Mouse (Mus musculus) G1E-ER4 (cell line): ENCODE data around the gene Tnni2. TPM values are rescaled to one million over a fixed set of nuclear protein-coding genes. Genes with fewer than 3 reads are reported as not detected.

Experiments
- GATA1 ChIP-seq: IDR thresholded peaks from one replicate; pipeline ENCODE4 v1.8.0; 2012; ENCODE audit warnings: low read length, inconsistent platforms
- polyA plus RNA-seq: library from polyadenylated mRNA; stranded (reverse); fragments of >175 nt; gene quantifications from 2 replicates; pipeline ENCODE4 v1.2.3, GENCODE M21; 2012

The Tnni2 gene
- polyA plus RNA-seq = not detected in 2 replicates

GRCm38 (mm10) chr7:142441585-142441984 is at the start of gene Tnni2:
Gene Tnni2 (plus strand): TSS chr7:142441808.
- no peak for TF ChIP-seq GATA1

DNA sequence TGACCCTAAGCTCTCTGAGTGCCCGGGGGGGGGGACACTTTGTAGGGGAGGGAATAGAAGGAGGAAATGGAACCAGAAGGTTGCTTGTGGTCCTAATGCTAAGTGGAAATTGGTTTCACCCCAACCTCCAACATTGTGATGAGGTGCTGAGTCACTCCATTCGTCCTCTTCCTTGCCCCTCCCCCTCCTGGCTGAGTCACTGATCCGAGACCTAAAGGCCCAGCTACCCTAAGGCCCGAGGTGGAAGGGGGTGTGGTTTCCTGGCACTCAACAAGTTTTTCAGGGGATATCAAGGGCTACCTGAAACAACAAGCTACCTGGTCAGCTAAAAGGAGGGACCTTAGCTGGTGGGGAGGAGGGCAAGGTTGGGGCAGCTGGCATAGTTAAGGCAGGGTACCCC is 48.4 kb upstream of the Tnni2 start:
- TF ChIP-seq GATA1 = no peak

DNA sequence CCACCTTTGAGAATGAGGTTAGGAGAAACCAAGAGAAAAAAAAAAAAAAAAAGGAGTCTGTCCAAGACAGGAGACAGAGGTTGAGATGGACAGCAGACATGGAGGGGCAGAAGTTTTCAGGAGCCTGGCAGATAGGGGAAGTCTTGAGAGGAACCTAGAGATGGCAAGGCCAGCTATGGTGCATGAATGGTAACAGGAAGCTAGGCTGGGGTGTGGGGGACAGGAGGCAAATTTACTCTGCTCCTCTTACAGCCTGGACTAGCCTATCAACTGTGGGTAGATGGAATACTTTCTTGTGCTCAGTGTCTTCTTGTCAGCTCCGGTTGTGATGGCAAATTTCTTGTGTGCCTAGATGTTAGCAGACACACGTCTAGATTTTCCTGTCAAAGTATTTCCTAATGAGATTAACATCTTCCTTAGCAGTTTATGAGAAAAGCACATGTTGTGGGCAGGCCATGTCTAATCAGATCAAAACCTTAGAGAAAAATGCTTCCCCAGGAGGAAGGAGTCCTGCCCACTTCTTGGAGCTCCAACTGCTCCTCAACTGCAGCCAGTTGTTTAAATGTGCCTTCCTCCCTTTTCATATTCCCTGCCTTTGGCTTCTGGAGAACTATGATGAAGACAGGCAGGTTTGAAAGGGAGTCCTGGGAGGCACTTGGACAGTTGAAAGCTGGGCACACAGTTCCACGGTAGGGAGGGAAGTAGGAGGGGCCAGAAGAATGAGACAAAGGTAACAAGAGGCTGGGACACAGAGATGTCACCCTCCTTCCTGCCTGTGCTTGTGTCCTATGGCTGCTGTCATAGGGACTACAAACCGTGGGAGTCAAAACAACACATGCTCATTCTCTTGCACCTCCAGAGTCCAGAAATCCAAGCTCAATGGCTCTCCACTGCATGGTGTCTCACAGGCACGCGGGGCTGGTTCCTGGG is 47.1 kb upstream of the Tnni2 start:
- TF ChIP-seq GATA1 = no peak

- no peak for TF ChIP-seq GATA1
These were observed 46.1 kb upstream of the Tnni2 start for GRCm38 (mm10) chr7:142395472-142395871.

DNA sequence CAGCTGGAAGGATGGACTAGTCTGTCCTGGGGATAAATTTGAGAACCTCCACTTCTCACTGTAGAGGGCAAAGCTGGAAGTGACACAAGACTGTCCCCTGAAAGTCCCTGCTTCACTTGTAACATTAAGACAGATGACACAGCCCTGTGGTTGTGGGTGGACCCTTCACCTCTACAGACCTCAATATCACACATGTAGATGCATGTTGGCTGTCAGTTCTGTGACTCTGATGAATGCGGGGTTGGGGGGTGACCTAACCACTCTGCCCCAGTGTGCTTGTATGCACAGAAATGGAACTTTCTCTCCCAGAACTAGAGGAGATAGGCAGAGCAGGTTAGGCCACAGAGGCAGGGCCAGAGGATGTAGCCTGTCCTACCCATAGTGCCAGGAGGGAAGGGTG is 45.0 kb upstream of the Tnni2 start:
- TF ChIP-seq GATA1 = no peak

GRCm38 (mm10) chr7:142398052-142398451 is 43.6 kb upstream of the Tnni2 start:
- TF ChIP-seq GATA1 = no peak

DNA sequence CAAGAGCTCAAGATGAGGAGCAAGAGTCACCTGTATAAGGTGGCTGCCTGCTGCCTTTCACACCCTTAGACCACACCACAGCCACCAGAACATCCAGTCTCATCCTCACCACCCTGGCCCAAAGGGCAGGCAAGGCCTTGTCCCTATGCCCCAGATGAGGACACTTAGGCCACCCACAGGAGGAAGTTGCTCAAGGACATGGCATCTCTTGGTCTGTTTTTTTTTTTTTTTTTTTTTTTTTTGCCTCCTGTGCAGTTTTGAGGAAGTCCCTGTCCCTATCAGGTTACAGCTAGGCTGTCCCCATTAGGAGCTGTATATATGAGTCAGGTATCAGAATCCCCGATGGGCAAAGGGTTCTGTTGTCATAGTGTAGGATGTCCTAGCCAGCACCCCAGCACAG is 42.4 kb upstream of the Tnni2 start:
- TF ChIP-seq GATA1 = no peak

- TF ChIP-seq GATA1 = no peak
These were observed 41.4 kb upstream of the Tnni2 start for GRCm38 (mm10) chr7:142400112-142400749.

- no peak for TF ChIP-seq GATA1
These were observed 40.9 kb upstream of the Tnni2 start for GRCm38 (mm10) chr7:142400750-142401142.

DNA sequence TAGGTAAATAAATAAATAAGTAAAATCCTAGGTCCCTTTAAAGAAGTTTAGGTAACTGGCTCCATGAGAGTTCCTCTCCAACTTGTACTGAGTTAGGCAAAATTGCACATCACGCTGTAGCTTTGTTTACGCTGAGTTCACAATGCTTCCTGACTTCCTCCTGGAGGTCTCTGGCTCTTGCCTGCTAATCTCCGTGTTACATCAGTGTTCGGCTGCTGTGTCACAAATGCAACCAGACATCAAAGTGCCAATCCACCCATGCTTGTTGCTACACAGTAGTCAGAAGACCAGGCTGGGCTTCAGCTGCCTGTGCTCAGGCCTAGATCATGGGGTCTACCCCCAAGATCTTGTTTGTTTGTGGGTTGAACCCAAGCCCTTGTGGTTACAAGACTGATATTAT is 38.0 kb upstream of the Tnni2 start:
- no peak for TF ChIP-seq GATA1

- no peak for TF ChIP-seq GATA1
These were observed 33.7 kb upstream of the Tnni2 start for GRCm38 (mm10) chr7:142407935-142408334.

DNA sequence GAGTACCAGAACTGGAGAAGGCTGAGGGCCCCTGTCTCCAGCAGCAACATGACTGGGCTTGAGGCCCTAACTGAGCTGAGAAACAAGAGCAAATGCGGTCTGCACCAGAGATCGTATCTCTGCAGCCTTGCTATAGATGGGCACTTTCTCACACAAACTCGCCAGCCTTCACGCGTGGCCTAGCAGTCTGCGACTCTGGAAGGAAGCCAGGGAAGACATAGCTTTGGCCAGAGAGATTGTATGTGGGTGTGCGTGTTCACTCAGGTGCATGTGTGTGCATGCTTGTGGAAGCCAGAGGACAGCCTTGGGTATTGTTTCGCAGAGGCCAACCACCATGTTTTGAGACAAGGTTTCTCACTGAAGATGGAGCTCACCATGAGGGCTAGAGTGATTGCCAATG is 32.9 kb upstream of the Tnni2 start:
- no peak for TF ChIP-seq GATA1

- TF ChIP-seq GATA1 = no peak
These were observed 32.0 kb upstream of the Tnni2 start for GRCm38 (mm10) chr7:142409603-142410002.

DNA sequence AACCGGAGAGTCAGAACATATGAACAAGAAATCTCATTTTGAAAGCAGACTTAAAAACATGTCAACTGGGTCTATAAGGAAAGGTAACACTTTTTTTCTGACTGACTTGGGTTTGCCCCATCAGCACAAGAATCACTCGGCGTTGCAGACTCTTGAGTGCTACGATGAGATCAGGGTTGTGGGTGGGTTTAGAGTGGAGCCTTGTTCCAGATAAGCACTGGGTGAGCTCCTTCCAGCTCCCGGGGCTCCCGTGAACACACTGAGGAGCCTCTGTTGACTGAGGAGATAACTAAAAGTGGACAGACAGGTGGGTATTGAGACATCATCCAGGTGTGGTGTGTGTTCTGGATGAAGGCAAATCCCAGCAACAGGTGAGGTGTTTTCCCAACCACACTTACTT is 28.3 kb upstream of the Tnni2 start:
- TF ChIP-seq GATA1 = no peak

GRCm38 (mm10) chr7:142415314-142415713 is 26.3 kb upstream of the Tnni2 start:
- TF ChIP-seq GATA1 = no peak

DNA sequence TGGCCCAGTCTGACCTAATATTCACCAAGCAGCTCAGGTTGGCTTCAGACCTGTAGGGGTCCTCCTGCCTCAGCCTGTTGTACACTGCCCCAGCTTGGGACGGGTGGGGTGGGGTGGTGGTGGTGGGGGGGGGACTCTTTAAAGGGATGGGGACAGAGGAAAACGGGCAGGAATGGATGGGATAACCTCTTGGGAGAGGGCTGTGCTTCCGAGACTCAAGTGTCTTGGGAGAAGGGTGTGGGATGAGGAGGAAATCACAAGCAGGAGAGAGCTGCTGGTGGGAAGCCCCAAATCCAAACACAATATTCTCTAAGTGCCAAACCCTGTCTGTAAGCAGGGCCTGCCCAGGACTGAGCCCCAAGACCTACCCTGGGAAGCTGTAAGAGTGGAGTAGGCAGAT is 25.4 kb upstream of the Tnni2 start:
- TF ChIP-seq GATA1 = no peak

- TF ChIP-seq GATA1 = no peak
These were observed 23.6 kb upstream of the Tnni2 start for GRCm38 (mm10) chr7:142418027-142418426.
